Mouse (Mus musculus) pancreas, adult 10 weeks (tissue): ENCODE data around the gene Cib3. TPM values are rescaled to one million over a fixed set of nuclear protein-coding genes. Genes with fewer than 3 reads are reported as not detected.

Experiments
- polyA plus RNA-seq: library from polyadenylated mRNA; stranded (reverse); fragments of 350-450 nt; fragmentation: Illumina TruSeq; extraction: RNeasy Lipid Tissue Mini Kit (QIAGEN cat#74804); gene quantifications from one replicate; pipeline ENCODE4 v1.2.3, GENCODE M21; 2015; ENCODE audit warnings: low read depth, low replicate concordance; ENCODE audit not compliant: insufficient read depth

The Cib3 gene
- 0.41 TPM for polyA plus RNA-seq

GRCm38 (mm10) chr8:72212751-72213150 is at the start of gene Cib3:
Gene Cib3 (minus strand): TSS chr8:72212837.

GRCm38 (mm10) chr8:72239499-72240402 is 27.1 kb upstream of the Cib3 start, which contains the start of gene Ap1m1:
Gene Ap1m1 (plus strand): TSS chr8:72240018.

DNA sequence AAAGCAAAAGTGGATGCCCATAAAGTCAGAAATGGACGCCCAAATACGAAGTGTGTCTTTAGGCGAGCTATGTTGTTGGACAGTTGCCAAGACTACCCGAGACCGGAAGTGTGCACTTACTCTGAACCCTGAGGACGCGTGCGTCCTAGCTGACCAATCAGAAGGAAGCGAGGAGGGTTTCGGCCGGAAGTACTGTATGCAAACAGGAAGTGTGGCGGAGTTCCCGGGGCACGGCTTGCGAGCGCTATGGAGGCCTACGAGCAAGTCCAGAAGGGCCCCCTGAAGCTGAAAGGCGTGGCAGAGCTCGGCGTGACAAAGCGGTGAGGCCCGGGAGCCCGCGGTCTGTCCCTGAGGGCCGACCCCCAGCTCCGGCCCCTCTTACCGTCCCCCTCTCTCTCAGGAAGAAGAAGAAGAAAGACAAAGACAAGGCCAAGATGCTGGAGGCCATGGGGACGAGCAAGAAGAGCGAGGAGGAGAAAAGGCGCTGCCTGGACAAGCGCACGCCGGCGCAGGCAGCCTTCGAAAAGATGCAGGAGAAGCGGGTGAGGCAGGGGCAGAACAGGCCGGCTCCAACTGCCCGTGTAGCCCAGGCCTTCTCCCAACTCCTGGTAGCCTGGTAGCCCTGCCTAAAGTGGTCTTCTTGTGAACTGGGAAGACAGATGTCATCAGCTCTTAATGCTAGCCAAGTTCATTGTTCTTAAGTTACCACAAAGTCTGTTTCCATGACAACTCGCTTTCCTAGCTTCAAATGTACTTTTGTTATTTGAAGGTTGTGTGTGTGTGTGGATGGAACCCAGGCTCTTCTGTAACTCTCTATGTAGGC is 7.1 kb upstream of the Cib3 start, which contains the start of gene Fam32a:
Fam32a (plus strand) TSS at position 190 of the 823 bp plus-strand sequence.

GRCm38 (mm10) chr8:72213536-72213935 is 899 bp upstream of the Cib3 start, which contains the start of gene Gm11034:
Gene Gm11034 (minus strand): TSS chr8:72213636.

GRCm38 (mm10) chr8:72189417-72190214 is 23.0 kb downstream of the Cib3 start, which contains the start of gene Hsh2d:
Gene Hsh2d (plus strand): TSS chr8:72189638.

DNA sequence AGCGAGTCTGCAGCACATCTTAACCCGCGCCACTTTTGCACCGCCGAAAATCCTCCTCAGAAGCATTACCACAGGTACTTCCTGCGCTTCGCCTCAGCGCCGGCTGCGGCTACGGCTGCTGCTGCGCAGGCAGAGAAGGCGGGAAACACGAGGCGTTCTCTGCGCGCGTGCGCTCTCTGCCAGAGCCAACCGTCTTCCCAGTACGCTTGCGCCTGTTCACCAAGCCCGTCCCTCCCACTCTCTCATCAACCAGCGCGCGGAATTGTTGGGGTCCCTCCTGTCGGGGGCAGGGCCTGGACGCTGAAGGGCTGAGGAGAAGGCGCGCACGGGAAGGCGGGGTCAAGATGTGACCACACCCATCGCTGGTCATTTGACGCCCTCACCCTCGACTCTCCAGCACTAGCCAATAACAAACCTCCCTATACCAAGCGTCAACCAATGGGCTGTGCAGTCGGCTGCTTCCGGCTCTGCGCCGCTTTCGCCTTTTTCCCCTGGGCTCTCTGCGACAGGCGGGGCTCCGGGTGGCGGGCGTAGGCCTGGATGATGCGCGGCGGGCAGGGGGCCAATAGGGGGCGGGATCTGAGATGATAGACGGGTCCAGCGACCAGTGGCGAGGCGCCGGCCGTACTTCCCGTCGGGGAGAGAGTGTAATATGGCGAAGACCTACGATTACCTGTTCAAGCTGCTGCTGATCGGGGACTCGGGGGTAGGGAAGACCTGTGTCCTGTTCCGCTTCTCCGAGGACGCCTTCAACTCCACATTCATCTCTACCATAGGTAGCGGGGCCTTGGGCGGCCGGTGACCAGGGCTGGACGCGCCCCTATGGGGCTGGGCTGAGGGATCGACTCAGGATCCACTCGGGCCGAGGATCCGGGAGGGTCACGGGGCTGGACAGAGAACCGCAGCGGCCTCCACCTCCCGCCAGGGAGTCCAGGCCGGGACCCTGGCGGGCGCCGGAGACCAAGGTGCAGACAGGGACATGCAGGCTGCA is 51.6 kb downstream of the Cib3 start, which contains the start of gene Rab8a:
Rab8a (plus strand) TSS at position 494 of the 991 bp plus-strand sequence.

Other genes with a start within 250 kb of the Cib3 start
- gene Cyp4f18, start 203.2 kb downstream of the Cib3 start, polyA plus RNA-seq = 0.76 TPM
- gene Olfr372, start 171.6 kb downstream of the Cib3 start, polyA plus RNA-seq = not detected
- not detected for gene Olfr373, start 129.7 kb downstream of the Cib3 start, polyA plus RNA-seq
- gene Olfr374, start 105.8 kb downstream of the Cib3 start, polyA plus RNA-seq = not detected
- gene Tpm4, start 77.9 kb downstream of the Cib3 start, polyA plus RNA-seq = 53.4 TPM
- gene Rab8a, start 51.6 kb downstream of the Cib3 start, polyA plus RNA-seq = 15.3 TPM
- not detected for gene Hsh2d, start 23.2 kb downstream of the Cib3 start, polyA plus RNA-seq
- gene Gm11034, start 799 bp upstream of the Cib3 start, polyA plus RNA-seq = not detected
- 13.5 TPM for gene Fam32a, start 6.9 kb upstream of the Cib3 start, polyA plus RNA-seq
- gene Ap1m1, start 27.2 kb upstream of the Cib3 start, polyA plus RNA-seq = 17.6 TPM
- not detected for gene Gm10282, start 92.4 kb upstream of the Cib3 start, polyA plus RNA-seq
- gene Klf2, start 106.2 kb upstream of the Cib3 start, polyA plus RNA-seq = 28.8 TPM
- gene Eps15l1, start 208.6 kb upstream of the Cib3 start, polyA plus RNA-seq = 18.4 TPM
- gene Calr3, start 231.0 kb upstream of the Cib3 start, polyA plus RNA-seq = not detected
- gene 1700030K09Rik, start 231.0 kb upstream of the Cib3 start, polyA plus RNA-seq = 3.2 TPM